Mouse (Mus musculus): ENCODE data around the gene Trim25. TPM values are rescaled to one million over a fixed set of nuclear protein-coding genes. Genes with fewer than 3 reads are reported as not detected.
A peak's percentile ranks its signal among the peaks of the same experiment; 100 is the strongest.

Trim25 gene
- polyA plus RNA-seq, 1 experiment: 33.7 TPM

DNA sequence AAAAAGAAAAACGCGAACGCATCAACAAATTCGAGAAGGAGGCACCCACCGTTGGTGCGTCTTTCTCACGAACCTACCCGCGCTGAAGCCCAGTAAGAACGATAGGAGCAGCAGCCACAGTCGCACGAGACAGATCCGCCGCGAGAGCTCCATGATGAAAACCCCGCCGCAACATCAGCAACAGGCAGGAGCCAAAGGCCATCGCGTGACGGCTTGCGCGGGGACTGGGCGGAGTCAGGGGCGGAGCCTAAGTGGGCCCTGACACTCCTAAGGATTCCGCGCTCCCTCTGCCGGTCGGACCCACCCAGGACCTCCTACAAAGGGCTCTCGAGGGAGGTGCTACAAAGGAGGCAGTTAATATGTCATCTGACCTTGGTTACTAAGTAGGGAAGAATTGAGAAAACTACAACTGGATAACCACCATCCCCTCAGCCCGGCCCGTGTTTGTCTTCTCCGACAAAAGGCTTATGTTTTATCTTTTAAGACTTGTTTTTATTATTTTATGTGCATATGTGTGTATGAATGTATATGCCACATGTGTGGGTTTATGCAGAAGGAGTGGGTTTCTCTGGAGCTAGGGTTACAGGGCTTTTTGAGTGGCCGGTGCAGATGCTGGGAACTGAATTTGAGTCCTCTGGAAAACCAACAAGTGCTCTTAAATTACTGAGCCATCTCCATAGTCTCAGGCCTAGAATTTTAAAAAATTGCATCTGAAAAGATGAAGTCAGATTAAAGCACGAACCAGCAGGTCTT is 43.8 kb upstream of the Trim25 start, which contains the start of gene Scpep1:
Gene Scpep1, minus strand, starts transcription at position 249 of the 753 bp plus-strand sequence.
- H3K4me1 ChIP-seq (ENCODE audit: control insufficient read depth, insufficient read depth, low read length): peaks cover 2% of the 10 kb centered on the region; the same call in 1 of the 2 replicates
- TF ChIP-seq CTCF (IDR thresholded peaks at IDR 0.05; ENCODE audit: control insufficient read depth, insufficient read depth, low read length): peak; percentile 75; the same call in 1 of the 2 replicates
- peak; percentile 79; the same call in 1 of the 2 replicates for TF ChIP-seq POLR2A (IDR thresholded peaks at IDR 0.05; ENCODE audit: borderline replicate concordance, control insufficient read depth, low read depth, low read length)
- peak within 1 kb of the TSS; percentile 97 for H3K4me3 ChIP-seq (replicated peaks; ENCODE audit: control insufficient read depth, low read depth, low read length)
- H3K27ac ChIP-seq (ENCODE audit: control insufficient read depth, insufficient read depth, low read depth, low read length, poor library complexity): peak within 1 kb of the TSS; percentile 83
- whole genome bisulfite sequencing: 5% methylated on average over 34 of the region's 34 CpGs

DNA sequence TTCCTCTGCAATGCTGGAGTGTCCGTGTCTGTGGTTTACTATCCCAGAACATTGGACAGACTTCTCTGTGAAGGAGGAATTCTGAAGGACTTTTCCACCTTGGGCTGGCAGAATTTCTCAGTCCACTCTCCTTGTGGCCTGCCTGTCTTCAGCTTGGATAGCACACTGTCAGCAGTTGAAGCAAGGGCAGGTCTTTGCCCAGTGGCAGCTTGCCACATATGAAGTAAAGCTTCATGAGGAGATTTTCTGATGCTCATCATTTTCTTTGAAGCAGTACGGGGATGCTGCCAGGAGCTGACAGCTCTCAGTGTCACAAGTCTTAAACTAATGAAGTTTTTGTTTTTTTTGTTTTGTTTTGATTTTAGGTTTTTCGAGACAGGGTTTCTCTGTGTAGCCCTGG is 40.3 kb upstream of the Trim25 start:
- Histone ChIP-seq H3K27ac (ENCODE audit: control insufficient read depth, insufficient read depth, low read depth, low read length, poor library complexity) (no peak overlapping the region), H3K4me3 (replicated peaks; ENCODE audit: control insufficient read depth, low read depth, low read length) (no peak overlapping the region), H3K4me1 (ENCODE audit: control insufficient read depth, insufficient read depth, low read length) (no peaks in the 10 kb centered on the region; the same call in 1 of the 2 replicates)
- 59% methylated on average over 3 of the region's 3 CpGs for WGBS
- TF ChIP-seq POLR2A (IDR thresholded peaks at IDR 0.05; ENCODE audit: borderline replicate concordance, control insufficient read depth, low read depth, low read length) (no peak), CTCF (IDR thresholded peaks at IDR 0.05; ENCODE audit: control insufficient read depth, insufficient read depth, low read length) (no peak)

DNA sequence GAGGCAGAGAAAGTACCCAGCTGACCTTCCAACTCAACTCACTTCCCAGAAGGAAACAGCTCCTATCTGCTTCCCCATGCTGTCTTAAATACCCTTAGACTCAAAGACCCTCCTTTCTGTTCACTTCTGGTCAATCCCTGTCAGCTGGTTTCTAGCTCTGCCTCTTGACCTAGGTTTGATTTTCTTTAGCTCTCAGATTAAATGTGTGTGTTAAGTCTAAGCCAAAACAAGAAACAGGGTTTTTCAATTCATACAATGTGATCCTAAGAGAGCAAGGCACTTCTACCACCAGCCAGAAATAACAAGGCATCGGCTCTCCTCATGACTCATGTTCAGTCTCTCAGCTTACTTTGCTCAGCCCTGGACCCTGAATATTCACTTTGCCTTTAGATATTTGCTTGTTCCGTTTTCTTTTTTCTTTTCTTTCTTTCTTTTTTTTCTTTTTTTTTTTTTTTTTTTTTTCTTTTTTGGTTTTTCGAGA is 32.3 kb upstream of the Trim25 start, which contains the start of gene Elobl:
Gene Elobl, minus strand, starts transcription at position 51 of the 481 bp plus-strand sequence.
- 62% methylated on average over 3 of the region's 3 CpGs for WGBS
- no peak within 1 kb of the TSS for H3K27ac ChIP-seq (ENCODE audit: control insufficient read depth, insufficient read depth, low read depth, low read length, poor library complexity)
- no peak within 1 kb of the TSS for H3K4me3 ChIP-seq (replicated peaks; ENCODE audit: control insufficient read depth, low read depth, low read length)
- TF ChIP-seq CTCF (IDR thresholded peaks at IDR 0.05; ENCODE audit: control insufficient read depth, insufficient read depth, low read length): no peak
- TF ChIP-seq POLR2A (IDR thresholded peaks at IDR 0.05; ENCODE audit: borderline replicate concordance, control insufficient read depth, low read depth, low read length): no peak
- H3K4me1 ChIP-seq (ENCODE audit: control insufficient read depth, insufficient read depth, low read length): no peaks in the 10 kb centered on the region

DNA sequence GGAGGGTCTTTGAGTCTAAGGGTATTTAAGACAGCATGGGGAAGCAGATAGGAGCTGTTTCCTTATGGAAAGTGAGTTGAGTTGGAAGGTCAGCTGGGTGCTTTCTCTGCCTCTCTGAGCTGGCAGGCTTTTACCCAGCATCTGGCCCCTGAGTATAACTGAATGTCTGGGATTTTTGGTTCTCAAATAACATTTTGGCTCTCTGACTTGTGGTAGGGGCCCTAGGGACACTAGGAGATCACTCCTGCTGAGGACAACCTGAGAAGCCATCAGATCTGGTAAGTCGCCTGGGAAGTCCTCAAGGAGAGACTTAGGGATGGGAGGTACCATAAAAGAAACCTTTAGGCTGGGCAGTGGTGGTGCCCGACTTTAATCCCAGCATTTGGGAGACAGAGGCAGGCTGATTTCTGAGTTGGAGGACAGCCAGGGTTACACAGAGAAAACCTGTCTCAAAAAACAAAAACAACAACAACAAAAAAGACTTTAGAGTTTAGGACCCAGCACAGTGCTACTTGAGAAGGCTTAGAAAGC is 28.9 kb upstream of the Trim25 start, which contains the start of gene Coil:
Gene Coil, plus strand, starts transcription at position 51 of the 531 bp plus-strand sequence.
- no peak within 1 kb of the TSS for H3K27ac ChIP-seq (ENCODE audit: control insufficient read depth, insufficient read depth, low read depth, low read length, poor library complexity)
- 24% methylated on average over 2 of the region's 2 CpGs for WGBS
- peaks cover 3% of the 10 kb centered on the region for H3K4me1 ChIP-seq (ENCODE audit: control insufficient read depth, insufficient read depth, low read length)
- TF ChIP-seq CTCF (IDR thresholded peaks at IDR 0.05; ENCODE audit: control insufficient read depth, insufficient read depth, low read length) (no peak), POLR2A (IDR thresholded peaks at IDR 0.05; ENCODE audit: borderline replicate concordance, control insufficient read depth, low read depth, low read length) (no peak)
- no peak within 1 kb of the TSS for H3K4me3 ChIP-seq (replicated peaks; ENCODE audit: control insufficient read depth, low read depth, low read length)

DNA sequence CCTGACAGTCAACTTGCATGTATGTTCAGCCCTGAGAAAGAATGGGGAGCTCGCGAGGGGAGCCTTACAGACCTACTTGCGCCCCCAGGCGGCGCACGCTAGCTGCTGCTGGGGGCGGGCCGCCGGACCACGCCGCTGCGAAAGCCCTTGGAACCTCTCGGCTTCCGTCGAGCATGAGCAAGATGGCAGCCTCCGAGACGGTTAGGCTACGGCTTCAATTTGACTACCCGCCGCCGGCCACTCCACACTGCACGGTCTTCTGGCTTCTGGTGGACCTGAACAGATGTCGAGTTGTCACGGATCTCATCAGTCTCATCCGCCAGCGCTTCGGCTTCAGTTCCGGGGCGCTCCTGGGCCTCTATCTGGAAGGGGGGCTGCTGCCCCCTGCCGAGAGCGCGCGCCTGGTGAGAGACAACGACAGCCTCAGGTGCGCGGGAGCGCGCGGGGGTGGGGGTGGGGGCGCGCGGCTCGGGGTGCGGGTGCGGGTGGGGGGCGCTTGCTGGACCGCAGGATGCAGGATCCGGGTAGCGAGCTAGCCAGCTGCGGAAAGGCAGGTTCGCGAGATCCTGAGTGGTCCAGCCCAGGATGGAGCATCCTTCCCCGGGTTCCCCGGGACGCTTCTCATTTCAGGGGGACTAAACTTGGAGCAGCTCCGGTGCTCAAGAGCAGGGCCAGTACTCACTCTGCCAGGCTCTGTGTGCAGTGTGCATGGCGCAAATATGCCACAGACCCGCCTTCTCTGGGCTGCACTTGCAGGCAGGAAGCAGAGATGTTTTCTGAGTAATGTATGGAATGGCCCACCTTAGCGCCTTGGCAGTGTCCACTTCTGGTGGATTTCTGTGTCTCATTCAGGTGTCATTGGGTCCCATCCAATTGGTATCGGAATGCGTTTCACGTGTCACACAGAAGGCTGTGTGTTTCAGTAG is 25.1 kb upstream of the Trim25 start:
- Histone ChIP-seq H3K27ac (ENCODE audit: control insufficient read depth, insufficient read depth, low read depth, low read length, poor library complexity) (peak overlapping the region; percentile 75), H3K4me3 (replicated peaks; ENCODE audit: control insufficient read depth, low read depth, low read length) (peak overlapping the region; percentile 89), H3K4me1 (ENCODE audit: control insufficient read depth, insufficient read depth, low read length) (peaks cover 3% of the 10 kb centered on the region)
- WGBS: 2% methylated on average over 62 of the region's 62 CpGs
- TF ChIP-seq CTCF (IDR thresholded peaks at IDR 0.05; ENCODE audit: control insufficient read depth, insufficient read depth, low read length): peak; percentile 78
- peak; percentile 35; the same call in 1 of the 2 replicates for TF ChIP-seq POLR2A (IDR thresholded peaks at IDR 0.05; ENCODE audit: borderline replicate concordance, control insufficient read depth, low read depth, low read length)

DNA sequence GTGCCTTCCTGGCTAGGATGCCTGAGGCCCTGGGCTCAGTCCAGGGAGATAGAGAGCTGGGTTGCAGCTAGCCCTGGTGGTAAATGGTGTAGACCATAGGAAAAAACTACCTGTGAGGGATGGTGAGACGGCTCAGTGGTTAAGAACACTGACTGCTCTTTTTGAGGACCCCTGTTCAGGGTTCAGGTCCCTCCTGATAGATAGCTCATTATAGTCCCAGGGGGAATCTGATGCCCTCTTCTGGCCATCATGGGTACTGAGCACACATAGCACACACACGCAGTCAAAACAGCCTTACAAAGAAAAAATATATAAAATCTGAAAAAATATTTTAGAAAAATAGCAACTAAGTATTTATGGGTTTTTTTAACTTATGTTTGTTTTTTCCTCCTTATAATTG is 22.9 kb upstream of the Trim25 start:
- WGBS: 89% methylated on average over 2 of the region's 2 CpGs
- Histone ChIP-seq H3K4me3 (replicated peaks; ENCODE audit: control insufficient read depth, low read depth, low read length) (no peak overlapping the region), H3K4me1 (ENCODE audit: control insufficient read depth, insufficient read depth, low read length) (peaks cover 3% of the 10 kb centered on the region), H3K27ac (ENCODE audit: control insufficient read depth, insufficient read depth, low read depth, low read length, poor library complexity) (no peak overlapping the region)
- TF ChIP-seq CTCF (IDR thresholded peaks at IDR 0.05; ENCODE audit: control insufficient read depth, insufficient read depth, low read length) (0 out of 2 replicates have a peak, but pooled peaks have one; percentile 6), POLR2A (IDR thresholded peaks at IDR 0.05; ENCODE audit: borderline replicate concordance, control insufficient read depth, low read depth, low read length) (no peak)

DNA sequence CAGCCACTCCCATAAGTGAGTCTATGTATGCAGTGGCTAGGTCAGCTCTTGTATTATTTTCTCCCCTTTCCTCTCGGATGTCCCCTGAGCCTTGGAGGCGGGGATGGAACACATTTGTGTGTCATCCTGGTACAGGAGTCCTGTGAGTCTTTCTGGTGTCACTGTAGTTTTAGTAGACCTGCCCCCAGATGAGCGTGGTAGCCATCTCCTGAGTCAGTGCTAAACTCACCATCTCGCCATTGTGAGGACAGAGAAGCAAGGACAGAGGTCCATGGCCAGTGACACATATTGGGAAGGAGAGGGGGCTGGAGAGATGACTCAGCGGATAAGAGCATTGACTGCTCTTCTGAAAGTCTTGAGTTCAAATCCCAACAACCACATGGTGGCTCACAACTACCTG is 22.0 kb upstream of the Trim25 start:
- TF ChIP-seq POLR2A (IDR thresholded peaks at IDR 0.05; ENCODE audit: borderline replicate concordance, control insufficient read depth, low read depth, low read length) (no peak), CTCF (IDR thresholded peaks at IDR 0.05; ENCODE audit: control insufficient read depth, insufficient read depth, low read length) (no peak)
- WGBS: 83% methylated on average over 5 of the region's 5 CpGs
- Histone ChIP-seq H3K4me3 (replicated peaks; ENCODE audit: control insufficient read depth, low read depth, low read length) (no peak overlapping the region), H3K27ac (ENCODE audit: control insufficient read depth, insufficient read depth, low read depth, low read length, poor library complexity) (no peak overlapping the region), H3K4me1 (ENCODE audit: control insufficient read depth, insufficient read depth, low read length) (peaks cover 3% of the 10 kb centered on the region)
